Mouse (Mus musculus): ENCODE measurements around the gene Gnaq.

The Gnaq gene

GRCm38 (mm10) chr19:16371680-16372079 is 239.0 kb downstream of the Gnaq start:
- CTCF ChIA-PET: no interaction called here

- CTCF ChIA-PET: no interaction called here
Observed at GRCm38 (mm10) chr19:16372752-16373486, 240.3 kb downstream of the Gnaq start.

GRCm38 (mm10) chr19:16375881-16376280 is 243.2 kb downstream of the Gnaq start:
- CTCF ChIA-PET: no interaction called here

GRCm38 (mm10) chr19:16378565-16378964 is 245.9 kb downstream of the Gnaq start:
- CTCF ChIA-PET: no interaction called here

- CTCF ChIA-PET: no interaction called here
Observed at GRCm38 (mm10) chr19:16379687-16380086, 247.1 kb downstream of the Gnaq start.

GRCm38 (mm10) chr19:16382392-16382791 is 249.8 kb downstream of the Gnaq start:
- CTCF ChIA-PET: no interaction called here

GRCm38 (mm10) chr19:16383127-16383526 is 250.5 kb downstream of the Gnaq start:
- CTCF ChIA-PET: no interaction called here

- CTCF ChIA-PET: no interaction called here
Observed at GRCm38 (mm10) chr19:16384094-16384493, 251.5 kb downstream of the Gnaq start.

GRCm38 (mm10) chr19:16384957-16385356 is 252.3 kb downstream of the Gnaq start:
- CTCF ChIA-PET: interaction anchor here (0.6 kb wide), 2 partner anchors 27 to 55 kb away, joined by 3 to 5 read pairs; no protein-coding TSS in a partner anchor

GRCm38 (mm10) chr19:16386514-16386913 is 253.9 kb downstream of the Gnaq start:
- CTCF ChIA-PET: no interaction called here

GRCm38 (mm10) chr19:16390192-16390795 is 257.7 kb downstream of the Gnaq start:
- CTCF ChIA-PET: no interaction called here

- CTCF ChIA-PET: no interaction called here
Observed at GRCm38 (mm10) chr19:16394381-16394780, 261.8 kb downstream of the Gnaq start.

- CTCF ChIA-PET: no interaction called here
Observed at GRCm38 (mm10) chr19:16403101-16403500, 270.5 kb downstream of the Gnaq start.

GRCm38 (mm10) chr19:16407727-16408126 is 275.1 kb downstream of the Gnaq start:
- CTCF ChIA-PET: no interaction called here

- CTCF ChIA-PET: interaction anchor here (0.6 kb wide), 1 partner anchor 26 kb away, joined by 5 read pairs; no protein-coding TSS in a partner anchor
Observed at GRCm38 (mm10) chr19:16411302-16411701, 278.7 kb downstream of the Gnaq start.

GRCm38 (mm10) chr19:16418086-16418663 is 285.5 kb downstream of the Gnaq start:
- CTCF ChIA-PET: no interaction called here

- CTCF ChIA-PET: no interaction called here
Observed at GRCm38 (mm10) chr19:16425596-16425995, 293.0 kb downstream of the Gnaq start.

GRCm38 (mm10) chr19:16431368-16431767 is 298.7 kb downstream of the Gnaq start:
- CTCF ChIA-PET: interaction anchor here (0.7 kb wide), 1 partner anchor 158 kb away, joined by 3 read pairs; no protein-coding TSS in a partner anchor

GRCm38 (mm10) chr19:16434879-16435278 is 302.2 kb downstream of the Gnaq start:
- CTCF ChIA-PET: no interaction called here

- CTCF ChIA-PET: no interaction called here
Observed at GRCm38 (mm10) chr19:16435531-16436231, 303.1 kb downstream of the Gnaq start, which contains the start of gene Gna14. TSS of gene Gna14 (plus strand) at chr19:16435762.

- CTCF ChIA-PET: no interaction called here
Observed at GRCm38 (mm10) chr19:16436335-16437169, 303.9 kb downstream of the Gnaq start.

Measured in spleen, embryonic (tissue).